Comparison of ENCODE assay signal across 22 mouse cellular contexts in genomic region chr3:138282556-138282955, GRCm38 (mm10). TPM values are rescaled to one million over a fixed set of nuclear protein-coding genes. Genes with fewer than 3 reads are reported as not detected.
"Had no signal": no experiment of that assay in that cellular context is flagged by ENCODE, and none has a peak within 500 bp of the region (broad histone marks: within the 10 kb centered on the region; RNA-seq: fewer than 3 reads in every experiment).

No protein-coding gene starts in this region.

- H3K27ac ChIP-seq: neural tube, embryonic 12.5 days; neural tube, embryonic 13.5 days; neural tube, embryonic 15.5 days; stomach, embryonic 15.5 days; stomach, postnatal 0 days had no signal

- DNase-seq: right cerebral cortex, adult 18-20 months; right cerebral cortex, postnatal 14 days; right cerebral cortex, postnatal 25 days; right cerebral cortex, postnatal 4 days; spleen, adult 18-20 months; thymus, adult 18-20 months; thymus, adult 2 months; thymus, postnatal 14 days; thymus, postnatal 25 days; thymus, postnatal 36 days; thymus, postnatal 4 days had no signal

- H3K27me3 ChIP-seq: neural tube, embryonic 12.5 days; neural tube, embryonic 13.5 days; neural tube, embryonic 15.5 days; stomach, embryonic 15.5 days had no signal

- H3K4me3 ChIP-seq: neural tube, embryonic 12.5 days; neural tube, embryonic 13.5 days; neural tube, embryonic 15.5 days; stomach, embryonic 15.5 days had no signal

- H3K9ac ChIP-seq: neural tube, embryonic 12.5 days; neural tube, embryonic 13.5 days; neural tube, embryonic 15.5 days; stomach, embryonic 15.5 days had no signal

- H3K4me1 ChIP-seq: neural tube, embryonic 12.5 days; neural tube, embryonic 13.5 days; neural tube, embryonic 15.5 days; stomach, embryonic 15.5 days had no signal

- H3K36me3 ChIP-seq: neural tube, embryonic 12.5 days; neural tube, embryonic 13.5 days; neural tube, embryonic 15.5 days; stomach, embryonic 15.5 days had no signal

- H3K4me2 ChIP-seq: neural tube, embryonic 12.5 days; neural tube, embryonic 13.5 days; neural tube, embryonic 15.5 days; stomach, embryonic 15.5 days had no signal

- H3K9me3 ChIP-seq: neural tube, embryonic 12.5 days; neural tube, embryonic 13.5 days; neural tube, embryonic 15.5 days; stomach, embryonic 15.5 days had no signal

RNA-seq across cellular contexts. Expression of gene Adh6a, which starts 30.5 kb away (rescaled TPM):
- polyA plus RNA-seq: neural tube, embryonic 12.5 days; neural tube, embryonic 14.5 days; spleen, adult 2 months; stomach, embryonic 14.5 days; testis, adult 2 months had no signal

RNA-seq across cellular contexts. Expression of gene Adh6b, which starts 59.0 kb away (rescaled TPM):
- total RNA-seq: neutrophil, adult 5-6 weeks had no signal
- polyA plus RNA-seq: neural tube, embryonic 14.5 days; small intestine, adult 2 months; spleen, adult 2 months; stomach, embryonic 14.5 days had no signal
